Mouse (Mus musculus) 3T3-L1 (cell line): ENCODE results near the gene Slc25a12.

Experiments used
- DNase-seq: peaks from one replicate; pipeline ENCODE4 v3.0.0-alpha.2; 2015; ENCODE audit warnings: low read depth, low spot score

Gene Slc25a12

DNA sequence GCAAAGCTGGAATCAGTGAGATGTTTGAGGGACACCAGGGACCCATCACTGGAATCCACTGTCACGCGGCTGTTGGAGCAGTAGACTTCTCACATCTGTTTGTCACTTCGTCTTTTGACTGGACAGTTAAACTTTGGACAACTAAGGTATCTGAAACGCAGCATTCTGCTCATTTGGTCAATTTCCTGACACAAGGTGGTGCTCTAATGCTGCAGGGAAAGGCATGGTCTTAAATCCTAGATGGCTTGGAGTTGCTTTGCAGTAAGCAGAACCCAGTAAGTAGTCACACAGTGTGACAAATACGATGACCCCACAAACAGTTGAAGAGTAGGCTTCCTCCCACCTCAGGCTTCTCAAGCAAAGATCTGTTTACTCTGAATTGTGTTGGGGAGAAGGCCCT, 116.7 kb downstream of the Slc25a12 start:
- DNase-seq, result peak; percentile 44

GRCm38 (mm10) chr2:71248071-71248470, 119.5 kb downstream of the Slc25a12 start:
- peak; percentile 68 for DNase-seq

DNA sequence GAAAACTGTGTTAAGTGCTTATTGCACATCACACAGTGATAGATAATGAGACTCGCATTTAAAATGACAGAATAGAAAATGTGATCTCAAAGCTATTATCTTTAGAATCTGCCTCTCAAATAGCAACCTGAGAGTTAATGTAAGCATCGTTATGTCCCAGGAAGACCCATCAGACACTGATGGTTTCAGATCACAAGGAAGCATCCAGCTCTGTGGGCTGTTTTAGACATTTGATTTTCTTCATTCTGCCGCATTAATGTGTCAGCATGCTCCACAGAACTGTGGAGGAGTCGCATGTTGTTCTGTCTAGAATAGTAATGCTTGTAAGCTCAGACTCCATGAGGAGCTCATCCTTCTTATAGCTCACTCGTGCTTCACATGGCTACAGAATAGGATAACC, 121.5 kb downstream of the Slc25a12 start:
- DNase-seq, result no peak

GRCm38 (mm10) chr2:71245416-71245815, 122.1 kb downstream of the Slc25a12 start:
- no peak for DNase-seq

GRCm38 (mm10) chr2:71244807-71245206, 122.7 kb downstream of the Slc25a12 start:
- DNase-seq, result no peak

- no peak for DNase-seq
Observed at GRCm38 (mm10) chr2:71243058-71243672, 124.4 kb downstream of the Slc25a12 start.

GRCm38 (mm10) chr2:71242180-71242579, 125.4 kb downstream of the Slc25a12 start:
- DNase-seq, result peak; percentile 33

GRCm38 (mm10) chr2:71241505-71241904, 126.0 kb downstream of the Slc25a12 start:
- DNase-seq, result no peak

DNA sequence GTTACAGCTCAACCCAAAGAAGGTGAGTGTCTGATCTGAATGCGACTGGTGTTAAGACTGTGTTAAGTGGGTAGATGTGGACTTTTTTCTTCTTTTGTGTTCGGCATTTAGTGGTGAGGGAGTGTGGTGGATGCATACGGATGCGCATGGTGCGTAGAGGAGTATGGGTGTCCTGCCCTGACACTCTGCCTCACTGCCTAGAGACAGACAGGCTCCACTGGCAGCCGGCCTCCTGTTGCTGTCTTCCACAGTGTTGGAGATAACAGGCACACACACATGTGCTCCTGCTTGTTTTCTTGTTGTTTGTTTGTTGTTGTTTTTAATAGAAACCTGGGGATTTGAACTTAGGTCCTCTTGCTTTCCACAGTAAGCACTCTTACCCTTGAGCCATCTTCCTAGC, 131.5 kb downstream of the Slc25a12 start:
- DNase-seq, result no peak

GRCm38 (mm10) chr2:71235420-71235819, 132.1 kb downstream of the Slc25a12 start:
- no peak for DNase-seq

DNA sequence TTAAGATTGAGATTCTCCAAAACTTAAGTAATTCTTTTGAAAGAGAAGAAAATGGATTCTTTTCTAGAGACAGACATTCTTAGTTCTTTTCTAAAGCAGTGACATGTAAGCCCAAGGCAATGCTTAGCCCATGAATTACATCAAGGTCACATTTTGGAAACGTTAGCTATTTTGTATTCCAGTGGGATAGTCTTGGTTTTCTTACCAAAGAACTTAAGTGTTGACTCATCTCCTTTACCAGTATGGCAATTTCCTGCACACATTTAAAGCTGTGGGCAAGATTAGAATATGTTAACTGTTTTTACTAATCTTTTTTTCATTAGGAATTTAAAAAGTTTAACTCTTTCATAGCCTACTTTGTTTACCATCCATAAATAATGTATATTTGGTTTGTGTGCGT, 134.6 kb downstream of the Slc25a12 start:
- DNase-seq, result peak; percentile 86

DNA sequence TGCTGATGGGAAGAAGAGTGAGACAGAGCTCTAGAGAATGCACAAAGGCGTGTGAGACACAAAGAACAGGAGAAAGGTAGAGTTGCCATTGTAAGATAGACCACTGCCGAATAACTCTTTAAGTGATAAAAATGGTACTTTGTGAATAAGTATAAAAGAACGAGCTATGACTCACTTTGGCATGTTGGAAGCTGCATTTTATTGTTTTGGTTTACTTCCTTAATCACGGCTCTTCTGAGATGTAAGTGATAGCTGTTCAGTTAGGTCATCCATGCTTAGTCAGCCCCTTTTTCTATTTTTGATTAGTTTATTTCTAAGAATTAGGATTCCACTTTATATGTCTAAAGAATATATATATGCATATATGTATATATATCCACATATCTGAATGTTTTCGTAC, 135.6 kb downstream of the Slc25a12 start:
- peak; percentile 63 for DNase-seq

GRCm38 (mm10) chr2:71229603-71230002, 137.9 kb downstream of the Slc25a12 start:
- DNase-seq, result no peak

GRCm38 (mm10) chr2:71227398-71227797, 140.2 kb downstream of the Slc25a12 start:
- peak; percentile 71 for DNase-seq
